In genomic region chr4:63858646-63859224, GRCm38 (mm10) we compare ENCODE assay signal across 24 mouse cellular contexts. TPM values are rescaled to one million over a fixed set of nuclear protein-coding genes. Genes with fewer than 3 reads are reported as not detected.
"Had no signal": no experiment of that assay in that cellular context is flagged by ENCODE, and none has a peak within 500 bp of the region (broad histone marks: within the 10 kb centered on the region; RNA-seq: fewer than 3 reads in every experiment).

No protein-coding gene starts in this region.

- H3K4me2 ChIP-seq: limb, embryonic 13.5 days; liver, embryonic 12.5 days; liver, embryonic 15.5 days; lung, embryonic 15.5 days; midbrain, embryonic 11.5 days; neural tube, embryonic 12.5 days; stomach, embryonic 15.5 days had no signal

- H3K9ac ChIP-seq: limb, embryonic 13.5 days; liver, embryonic 12.5 days; liver, embryonic 15.5 days; lung, embryonic 15.5 days; neural tube, embryonic 12.5 days; stomach, embryonic 15.5 days had no signal

- DNase-seq: kidney, adult 18-20 months; kidney, adult 9 months; kidney, postnatal 14 days; kidney, postnatal 4 days; liver; lung, adult 18-20 months; lung, postnatal 10 days; lung, postnatal 36 days; midbrain, embryonic 14.5 days; thymus, postnatal 14 days; thymus, postnatal 4 days had no signal

- H3K27ac ChIP-seq: limb, embryonic 10.5 days; limb, embryonic 13.5 days; liver, embryonic 12.5 days; liver, embryonic 15.5 days; lung, embryonic 15.5 days; neural tube, embryonic 12.5 days; stomach, embryonic 15.5 days had no signal

- ATAC-seq: liver, embryonic 12.5 days had no signal

- H3K4me1 ChIP-seq: limb, embryonic 10.5 days; liver, embryonic 12.5 days; liver, embryonic 15.5 days; neural tube, embryonic 12.5 days had no signal

- H3K4me3 ChIP-seq: limb, embryonic 10.5 days; limb, embryonic 13.5 days; liver, embryonic 12.5 days; liver, embryonic 15.5 days; lung, embryonic 15.5 days; neural tube, embryonic 12.5 days; stomach, embryonic 15.5 days had no signal

- H3K36me3 ChIP-seq: limb, embryonic 10.5 days; limb, embryonic 13.5 days; liver, embryonic 12.5 days; liver, embryonic 15.5 days; lung, embryonic 15.5 days; neural tube, embryonic 12.5 days; stomach, embryonic 15.5 days had no signal

- H3K27me3 ChIP-seq: limb, embryonic 13.5 days; liver, embryonic 12.5 days; liver, embryonic 15.5 days; lung, embryonic 15.5 days; neural tube, embryonic 12.5 days; stomach, embryonic 15.5 days had no signal

- H3K9me3 ChIP-seq: limb, embryonic 10.5 days; limb, embryonic 13.5 days; liver, embryonic 12.5 days; liver, embryonic 15.5 days; lung, embryonic 15.5 days; neural tube, embryonic 12.5 days; stomach, embryonic 15.5 days had no signal

RNA-seq across cellular contexts. Expression of gene Tnfsf8, which starts 2.4 kb away (rescaled TPM):
- total RNA-seq: layer of hippocampus, adult 18-20 months; layer of hippocampus, postnatal 25 days; left cerebral cortex, adult 18-20 months; left cerebral cortex, postnatal 25 days; midbrain, postnatal 0 days had no signal
- polyA plus RNA-seq: limb, embryonic 10.5 days; limb, embryonic 13.5 days; liver, embryonic 15.5 days; midbrain, embryonic 11.5 days; midbrain, postnatal 0 days; neural tube, embryonic 12.5 days had no signal
